ENCODE assay signal across 8 mouse cellular contexts in the genomic region with DNA sequence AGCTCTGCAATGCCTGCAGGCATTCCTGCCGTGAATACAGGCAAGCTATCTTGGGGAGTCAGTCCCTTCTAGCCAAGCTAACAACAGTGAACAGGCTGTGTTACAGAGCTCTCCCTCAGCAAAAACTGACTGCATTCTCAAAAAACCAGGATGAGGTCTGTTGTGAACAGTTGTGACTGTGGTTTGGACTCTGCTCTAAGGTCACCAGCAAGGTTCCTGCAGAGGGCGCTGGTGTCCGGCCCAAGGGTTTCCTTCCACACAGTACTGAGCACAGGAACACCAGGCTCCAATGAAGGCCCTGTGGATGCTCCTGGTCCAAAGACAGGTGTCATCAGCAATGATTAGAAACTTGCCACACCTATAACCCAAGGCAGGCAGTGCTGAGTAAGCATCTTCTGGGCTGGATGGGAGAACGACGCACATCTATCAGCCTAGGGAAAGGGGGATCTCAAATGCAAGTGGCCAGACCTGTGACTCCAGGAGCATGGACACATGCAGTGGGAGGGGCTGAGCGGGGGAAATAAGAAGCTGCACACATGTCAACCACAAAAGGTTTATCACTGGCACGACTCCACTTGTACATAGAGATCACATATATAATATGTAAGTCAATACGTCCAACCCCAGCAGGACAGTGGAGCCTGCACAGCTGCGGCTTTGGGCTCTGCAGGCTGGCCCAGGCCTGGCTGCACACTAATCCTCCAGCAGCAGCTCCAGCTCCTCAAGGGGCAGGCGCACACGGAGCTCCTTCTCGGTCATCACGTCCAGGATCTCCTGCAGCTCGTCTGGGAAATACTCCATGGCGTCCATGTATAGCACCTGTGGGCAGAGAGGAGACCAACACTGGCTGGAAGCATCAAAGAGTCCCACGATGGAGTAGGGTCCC. TPM values are rescaled to one million over a fixed set of nuclear protein-coding genes. Genes with fewer than 3 reads are reported as not detected.
A peak's percentile ranks its signal among the peaks of the same experiment; 100 is the strongest.
DNase-seq lines count a peak whose midpoint lies in the region; ATAC-seq lines count a peak whose summit lies in the region.

No protein-coding gene starts in this region.

- no peaks in the 10 kb centered on the region for H3K27me3 ChIP-seq in limb, embryonic 12.5 days
- no peaks in the 10 kb centered on the region for H3K27me3 ChIP-seq in limb, embryonic 10.5 days (ENCODE audit: low read depth, poor library complexity, severe bottlenecking)
- no peaks in the 10 kb centered on the region for H3K27me3 ChIP-seq in limb, embryonic 15.5 days

- intact Hi-C loops in gastrocnemius, postnatal 36 days (cut with DNase I): no loop called here

- WGBS in limb, embryonic 12.5 days: 79% methylated on average over 16 of the region's 16 CpGs
- 86% methylated on average over 16 of the region's 16 CpGs for WGBS in limb, embryonic 10.5 days
- 73% methylated on average over 16 of the region's 16 CpGs for WGBS in limb, embryonic 15.5 days

- no peaks in the 10 kb centered on the region for H3K9me3 ChIP-seq in limb, embryonic 12.5 days
- no peaks in the 10 kb centered on the region for H3K9me3 ChIP-seq in limb, embryonic 10.5 days (replicated peaks)
- H3K9me3 ChIP-seq in limb, embryonic 15.5 days: no peaks in the 10 kb centered on the region

- 0 out of 2 replicates have a peak overlapping the region, but pooled peaks have one; percentile 35 for H3K27ac ChIP-seq in limb, embryonic 12.5 days
- no peak overlapping the region for H3K27ac ChIP-seq in limb, embryonic 10.5 days
- H3K27ac ChIP-seq in limb, embryonic 15.5 days: no peak overlapping the region

- H3K4me3 ChIP-seq in limb, embryonic 12.5 days (replicated peaks): no peak overlapping the region
- H3K4me3 ChIP-seq in limb, embryonic 10.5 days: no peak overlapping the region
- no peak overlapping the region for H3K4me3 ChIP-seq in limb, embryonic 15.5 days

- H3K4me1 ChIP-seq in limb, embryonic 12.5 days (replicated peaks): peaks cover 16% of the 10 kb centered on the region
- peaks cover 18% of the 10 kb centered on the region for H3K4me1 ChIP-seq in limb, embryonic 10.5 days
- H3K4me1 ChIP-seq in limb, embryonic 15.5 days: peaks cover 10% of the 10 kb centered on the region; the same call in 1 of the 2 replicates

- no peak overlapping the region for H3K9ac ChIP-seq in limb, embryonic 12.5 days (replicated peaks)
- no peak overlapping the region for H3K9ac ChIP-seq in limb, embryonic 15.5 days

- DNase-seq in adrenal gland, postnatal 10 days: peak; percentile 41
- no peak for DNase-seq in adrenal gland, postnatal 25 days
- DNase-seq in limb, embryonic 10.5 days (ENCODE audit: low spot score): no peak
- peak; percentile 25 for DNase-seq in adipocyte (ENCODE audit: low spot score)
- DNase-seq in gastrocnemius, postnatal 36 days: no peak
- DNase-seq in cerebellum, adult 11 months: no peak

- ATAC-seq in limb, embryonic 12.5 days (ENCODE audit: insufficient number of reproducible peaks, insufficient read depth, low FRiP score, low TSS enrichment, low read depth): peak; percentile 68
- peak; percentile 54; the same call in 1 of the 2 replicates for ATAC-seq in limb, embryonic 15.5 days (ENCODE audit: insufficient number of reproducible peaks, low FRiP score, low TSS enrichment, low read depth)

- no peak overlapping the region for H3K4me2 ChIP-seq in limb, embryonic 12.5 days
- no peak overlapping the region for H3K4me2 ChIP-seq in limb, embryonic 15.5 days

- peaks cover 91% of the 10 kb centered on the region for H3K36me3 ChIP-seq in limb, embryonic 12.5 days
- H3K36me3 ChIP-seq in limb, embryonic 10.5 days: peaks cover 100% of the 10 kb centered on the region
- H3K36me3 ChIP-seq in limb, embryonic 15.5 days: peaks cover 82% of the 10 kb centered on the region

RNA-seq across cellular contexts. Expression of a gene that starts 15.2 kb away (rescaled TPM):
- total RNA-seq in adrenal gland, postnatal 10 days (2021): 100 to 1,000 TPM; 167 to 169 TPM
- 236 and 263 TPM in 2 replicates for total RNA-seq in adrenal gland, postnatal 25 days (2021)
- 312 and 322 TPM in 2 replicates for polyA plus RNA-seq in limb, embryonic 12.5 days (2016; fragmentation: Nextera tagmentation; extraction: Ambion mirVana)
- polyA plus RNA-seq in limb, embryonic 10.5 days (2016; fragmentation: Nextera tagmentation; extraction: Ambion mirVana): 399 and 416 TPM in 2 replicates
- 233 and 262 TPM in 2 replicates for polyA plus RNA-seq in limb, embryonic 15.5 days (2015; fragmentation: Nextera tagmentation; extraction: Ambion mirVana)
- 100 to 1,000 TPM; 133 to 134 TPM for total RNA-seq in gastrocnemius, postnatal 36 days (2021)

RNA-seq across cellular contexts. Expression of a gene that starts 34.3 kb away (rescaled TPM):
- total RNA-seq in adrenal gland, postnatal 10 days (2021): 10 to 100 TPM; 14.8 to 19.4 TPM
- total RNA-seq in adrenal gland, postnatal 25 days (2021): 15.7 and 24.2 TPM in 2 replicates
- 17.9 and 19.8 TPM in 2 replicates for polyA plus RNA-seq in limb, embryonic 12.5 days (2016; fragmentation: Nextera tagmentation; extraction: Ambion mirVana)
- polyA plus RNA-seq in limb, embryonic 10.5 days (2016; fragmentation: Nextera tagmentation; extraction: Ambion mirVana): 15.5 and 16.3 TPM in 2 replicates
- polyA plus RNA-seq in limb, embryonic 15.5 days (2015; fragmentation: Nextera tagmentation; extraction: Ambion mirVana): 11.7 and 12.8 TPM in 2 replicates
- total RNA-seq in gastrocnemius, postnatal 36 days (2021): 1 to 10 TPM; 6.8 to 9.3 TPM

Comparison
In these comparisons a context has a peak if more than half of its experiments do, and no peak if none do; other contexts are left out.
1. DNase-seq: peak in adrenal gland, postnatal 10 days (single experiment) and adipocyte (single experiment); none in adrenal gland, postnatal 25 days (single experiment), limb, embryonic 10.5 days (single experiment), gastrocnemius, postnatal 36 days (0 of 2) and cerebellum, adult 11 months (single experiment).